Mouse (Mus musculus) lung, embryonic 14.5 days (tissue): Measurements from ENCODE around the gene Pik3r1. TPM values are rescaled to one million over a fixed set of nuclear protein-coding genes. Genes with fewer than 3 reads are reported as not detected.

Experiments
- ATAC-seq: fragments of 200-750 bp; cut with Nextera tagmentation; 2 replicates; pipeline ENCODE4 v1.8.0; 2017; ENCODE audit warnings: mild to moderate bottlenecking, moderate TSS enrichment, moderate library complexity; ENCODE audit not compliant: insufficient read depth
- DNase-seq: peaks from one replicate; pipeline ENCODE4 v3.0.0-alpha.2; 2015
- H3K27ac ChIP-seq: fragments of 300-500 bp; sonication (generic); 2 replicates; pipeline ENCODE4 v1.5.1; 2014; ENCODE audit warnings: low read depth, mild to moderate bottlenecking, moderate library complexity
- H3K27me3 ChIP-seq: fragments of 300-500 bp; sonication (generic); 2 replicates; pipeline ENCODE4 v1.6.1; 2014; ENCODE audit warnings: low read length, control low read depth; ENCODE audit not compliant: insufficient read depth
- H3K36me3 ChIP-seq: fragments of 300-500 bp; sonication (generic); 2 replicates; pipeline ENCODE4 v1.6.1; 2014; ENCODE audit warnings: control low read depth; ENCODE audit not compliant: insufficient read depth
- H3K4me1 ChIP-seq: fragments of 300-500 bp; sonication (generic); 2 replicates; pipeline ENCODE4 v1.6.1; 2014; ENCODE audit warnings: antibody characterized with exemption, control low read depth; ENCODE audit not compliant: insufficient read depth
- H3K4me2 ChIP-seq: fragments of 300-500 bp; sonication (generic); 2 replicates; pipeline ENCODE4 v1.6.1; 2014; ENCODE audit warnings: mild to moderate bottlenecking
- H3K4me3 ChIP-seq: fragments of 300-500 bp; sonication (generic); 2 replicates; pipeline ENCODE4 v1.5.1; 2014; ENCODE audit warnings: low read depth, low read length
- H3K9ac ChIP-seq: fragments of 300-500 bp; sonication (generic); 2 replicates; pipeline ENCODE4 v1.6.1; 2014
- H3K9me3 ChIP-seq: fragments of 300-500 bp; sonication (generic); 2 replicates; pipeline ENCODE4 v1.6.1; 2016; ENCODE audit warnings: low read depth, low read length, control low read depth
- CTCF ChIP-seq: IDR thresholded peaks from 2 replicates; pipeline ENCODE4 v1.5.1; 2016; ENCODE audit warnings: antibody characterized with exemption, low read depth
- WGBS: fragments of 180-500 bp; shearing (Covaris S2); extraction: QIAGEN DNeasy Blood & Tissue Kit; methylation state at CpG from one replicate; pipeline ENCODE4 v1.1.7; 2014; 5-methylcytosine and 5-hydroxymethylcytosine counted together
- polyA plus RNA-seq: library from polyadenylated mRNA; unstranded; fragments of >200 nt; fragmentation: Nextera tagmentation; extraction: Ambion mirVana; gene quantifications from 2 replicates; pipeline ENCODE4 v1.2.1, GENCODE M21; 2014

Pik3r1 gene
- polyA plus RNA-seq, 1 experiment from 2014 or later: 33.4 TPM

DNA sequence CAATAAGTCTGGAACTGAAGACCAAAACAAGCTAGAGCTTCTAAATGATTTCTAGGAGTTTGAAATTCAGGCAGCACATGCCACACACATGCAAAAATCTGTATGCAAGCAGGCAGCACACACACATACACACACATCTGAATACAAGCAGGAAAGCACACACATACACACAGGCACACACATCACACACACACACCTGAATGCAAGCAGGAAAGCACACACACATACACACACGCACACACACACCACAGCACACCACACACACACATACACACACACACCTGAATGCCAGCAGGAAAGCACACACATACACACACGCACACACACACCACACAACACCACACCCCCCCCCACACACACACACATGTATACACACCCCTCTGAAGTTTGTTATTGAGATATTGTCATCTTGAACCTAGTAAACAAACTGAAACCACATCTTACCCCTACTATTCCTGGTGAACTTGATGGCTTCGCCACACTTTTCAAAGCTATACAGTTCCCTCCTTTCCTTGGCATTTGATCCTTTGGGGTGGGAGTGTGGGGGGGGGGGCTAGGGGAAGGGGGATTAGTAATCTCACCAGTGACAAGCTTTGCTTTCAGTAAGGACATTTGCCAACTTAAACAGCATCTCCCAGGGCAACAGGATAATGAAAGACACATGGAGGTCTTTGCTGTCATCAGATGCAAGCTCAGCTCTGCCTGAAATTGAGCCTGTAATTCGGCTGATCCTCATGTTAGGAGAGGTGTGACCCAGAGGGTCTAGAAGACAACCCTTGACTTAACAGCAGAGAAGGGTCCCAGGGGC is 38.6 kb downstream of the Pik3r1 start:
- no peak overlapping the region for H3K9ac ChIP-seq
- WGBS: 72% methylated on average over 4 of the region's 4 CpGs
- peaks cover 22% of the 10 kb centered on the region for H3K4me1 ChIP-seq
- H3K9me3 ChIP-seq: no peaks in the 10 kb centered on the region
- H3K27ac ChIP-seq: 0 out of 2 replicates have a peak overlapping the region, but pooled peaks have one; percentile 30
- H3K27me3 ChIP-seq: no peaks in the 10 kb centered on the region
- H3K36me3 ChIP-seq: no peaks in the 10 kb centered on the region
- no peak overlapping the region for H3K4me2 ChIP-seq
- no peak for TF ChIP-seq CTCF
- DNase-seq (no peak), ATAC-seq (0 out of 2 replicates have a peak, but pooled peaks have one; percentile 25)
- no peak overlapping the region for H3K4me3 ChIP-seq

DNA sequence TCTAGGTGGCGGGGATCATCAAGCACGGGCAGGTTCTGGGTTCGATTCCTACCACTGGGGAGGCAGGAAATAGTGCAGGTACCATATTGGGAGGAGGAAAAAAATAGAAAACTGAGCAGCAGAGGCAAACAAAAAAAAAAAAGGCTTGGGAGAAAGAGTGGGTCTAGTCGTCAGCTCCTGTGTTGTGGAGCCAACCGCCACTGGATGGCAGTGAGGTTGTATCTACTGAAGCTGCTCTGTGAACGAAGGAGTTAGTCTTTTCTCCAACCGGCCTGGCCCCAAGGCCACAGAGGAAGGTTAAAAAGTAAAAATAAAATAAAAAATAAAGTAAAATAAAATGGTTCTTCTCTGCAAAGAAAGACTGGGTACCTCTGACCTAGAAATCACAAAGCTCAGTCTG is 39.2 kb downstream of the Pik3r1 start:
- Histone ChIP-seq H3K4me2 (no peak overlapping the region), H3K36me3 (no peaks in the 10 kb centered on the region), H3K9me3 (no peaks in the 10 kb centered on the region), H3K9ac (no peak overlapping the region), H3K4me1 (peaks cover 22% of the 10 kb centered on the region), H3K4me3 (no peak overlapping the region), H3K27me3 (no peaks in the 10 kb centered on the region), H3K27ac (no peak overlapping the region)
- TF ChIP-seq CTCF: peak; percentile 59
- WGBS: 61% methylated on average over 7 of the region's 7 CpGs
- DNase-seq (peak; percentile 74), ATAC-seq (no peak)

DNA sequence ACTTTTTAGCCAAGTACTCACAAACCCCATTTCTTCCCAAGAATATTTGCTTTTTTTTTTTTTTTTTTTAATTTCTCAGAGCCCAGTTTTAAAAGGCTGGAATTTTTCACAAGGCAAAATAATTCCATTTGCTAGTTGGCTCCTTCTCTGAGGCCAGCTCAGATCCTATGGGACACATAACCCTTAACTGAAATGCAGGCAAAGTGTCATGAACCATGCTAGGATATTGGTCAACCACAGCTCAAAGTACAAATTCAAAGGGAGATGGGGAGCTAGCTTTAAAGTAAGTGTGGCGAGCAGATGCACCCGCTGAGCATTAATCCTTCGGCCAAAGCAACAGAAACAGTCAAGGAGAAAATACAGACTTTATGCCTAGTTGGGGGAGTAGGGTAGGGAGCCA is 39.7 kb downstream of the Pik3r1 start:
- ATAC-seq (no peak), DNase-seq (no peak)
- Histone ChIP-seq H3K4me2 (no peak overlapping the region), H3K27me3 (no peaks in the 10 kb centered on the region), H3K4me3 (no peak overlapping the region), H3K4me1 (peaks cover 21% of the 10 kb centered on the region), H3K27ac (no peak overlapping the region), H3K36me3 (no peaks in the 10 kb centered on the region), H3K9ac (no peak overlapping the region), H3K9me3 (no peaks in the 10 kb centered on the region)
- no peak for TF ChIP-seq CTCF
- WGBS: 85% methylated on average over 3 of the region's 3 CpGs

DNA sequence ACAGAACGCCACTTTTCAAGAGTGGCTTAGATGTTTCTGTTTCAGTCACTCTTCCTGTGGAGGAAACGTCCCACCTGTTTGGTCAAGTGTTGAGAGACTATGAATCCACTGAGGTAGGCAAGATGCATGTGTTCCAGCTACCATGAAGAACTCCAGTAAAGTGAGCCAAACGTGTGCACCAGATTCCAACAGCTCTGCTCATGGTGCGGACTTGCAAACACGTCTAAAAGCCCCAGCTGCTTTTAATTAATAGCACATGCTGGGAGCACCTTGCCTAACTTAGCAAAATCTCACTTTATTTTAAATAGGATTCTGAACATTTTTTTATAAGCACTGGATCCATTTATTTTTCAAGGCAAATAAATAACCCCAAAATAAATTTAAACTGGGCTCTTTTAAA is 40.2 kb downstream of the Pik3r1 start:
- Histone ChIP-seq H3K9ac (no peak overlapping the region), H3K36me3 (no peaks in the 10 kb centered on the region), H3K4me2 (no peak overlapping the region), H3K9me3 (no peaks in the 10 kb centered on the region), H3K27me3 (no peaks in the 10 kb centered on the region), H3K27ac (no peak overlapping the region), H3K4me3 (no peak overlapping the region), H3K4me1 (peaks cover 16% of the 10 kb centered on the region)
- no peak for ATAC-seq
- no peak for DNase-seq
- WGBS: 62% methylated on average over 5 of the region's 5 CpGs
- no peak for TF ChIP-seq CTCF

DNA sequence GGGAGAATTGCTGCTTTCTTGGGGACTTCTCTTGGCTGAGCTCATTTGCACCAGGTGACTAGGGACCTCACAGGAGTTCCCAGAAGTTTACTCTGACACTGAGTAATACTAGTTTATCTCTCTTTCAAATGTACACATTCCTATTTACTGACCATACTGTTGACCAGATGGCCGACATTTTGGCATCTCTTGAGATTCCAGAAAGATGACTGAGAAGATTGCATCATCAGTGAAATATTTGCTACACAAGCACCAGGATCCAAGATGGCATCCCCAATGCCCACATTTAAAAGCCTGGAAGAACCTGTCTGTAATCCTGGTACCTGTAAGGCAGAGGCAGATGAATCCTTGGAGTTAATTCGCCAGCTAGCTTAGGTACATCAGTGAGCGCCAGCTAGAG is 41.1 kb downstream of the Pik3r1 start:
- WGBS: 79% methylated on average over 3 of the region's 3 CpGs
- no peak for ATAC-seq

DNA sequence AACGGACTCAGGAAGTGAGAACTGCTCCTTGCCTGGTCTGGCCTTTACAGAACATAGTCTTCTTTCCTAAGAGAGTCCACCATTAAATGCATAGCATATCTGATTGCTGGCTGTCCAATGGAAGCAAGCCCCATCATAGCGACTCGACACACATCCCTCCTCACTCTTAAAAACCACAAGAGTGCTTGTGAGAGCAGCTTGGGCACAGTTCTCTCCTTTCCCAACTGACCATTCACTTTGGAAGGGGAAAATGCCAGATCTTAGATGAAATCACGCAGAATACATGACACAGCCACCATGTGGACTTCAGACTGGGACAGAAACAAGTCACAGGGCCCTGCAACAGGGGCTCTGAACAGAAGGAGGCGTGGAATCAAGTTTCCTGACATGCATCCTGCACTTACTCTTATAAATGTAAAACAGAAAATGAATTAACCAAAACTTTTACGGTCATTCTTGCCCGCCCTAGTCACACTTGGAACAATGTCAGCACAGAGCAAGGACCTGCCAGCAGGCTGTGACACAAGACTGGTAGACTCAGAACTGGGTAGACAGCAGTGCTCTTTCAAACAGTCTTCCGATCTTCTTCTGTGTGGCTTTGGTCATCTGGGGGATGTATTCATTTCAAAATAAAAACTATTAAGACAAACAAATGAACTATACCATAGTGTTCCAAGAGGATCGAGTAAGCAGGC is 46.0 kb downstream of the Pik3r1 start:
- no peak overlapping the region for H3K4me3 ChIP-seq
- ATAC-seq (no peak), DNase-seq (no peak)
- 85% methylated on average over 9 of the region's 9 CpGs for WGBS
- H3K9ac ChIP-seq: no peak overlapping the region
- no peak overlapping the region for H3K4me2 ChIP-seq
- TF ChIP-seq CTCF: no peak
- peaks cover 10% of the 10 kb centered on the region for H3K4me1 ChIP-seq
- H3K27me3 ChIP-seq: no peaks in the 10 kb centered on the region
- H3K27ac ChIP-seq: no peak overlapping the region
- no peaks in the 10 kb centered on the region for H3K36me3 ChIP-seq
- H3K9me3 ChIP-seq: no peaks in the 10 kb centered on the region

More for the DNA sequence above, 41.1 kb downstream of the Pik3r1 start:
- Histone ChIP-seq H3K9ac (no peak overlapping the region), H3K4me3 (no peak overlapping the region), H3K36me3 (no peaks in the 10 kb centered on the region), H3K27ac (no peak overlapping the region), H3K27me3 (no peaks in the 10 kb centered on the region), H3K9me3 (no peaks in the 10 kb centered on the region), H3K4me2 (no peak overlapping the region), H3K4me1 (peaks cover 12% of the 10 kb centered on the region; the same call in 1 of the 2 replicates)
- no peak for DNase-seq
- no peak for TF ChIP-seq CTCF

DNA sequence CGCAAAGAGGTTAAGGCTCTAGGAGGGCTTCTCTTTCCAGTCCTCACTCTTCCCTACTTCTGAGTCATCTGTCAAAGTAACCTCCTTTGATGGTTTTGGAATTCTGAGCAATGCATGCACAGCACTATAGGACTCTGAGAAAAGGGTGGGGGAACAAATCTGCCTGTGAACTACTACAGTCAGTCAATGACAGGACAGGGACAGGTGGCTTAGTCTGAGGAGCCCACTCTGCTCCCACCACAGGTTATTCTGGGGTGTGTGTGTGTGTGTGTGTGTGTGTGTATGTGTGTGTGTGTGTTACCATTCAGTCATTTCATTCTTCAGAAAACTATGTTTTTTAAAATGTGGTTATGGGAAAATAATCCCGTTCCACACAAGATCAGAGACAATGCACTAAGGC is 46.9 kb downstream of the Pik3r1 start:
- Histone ChIP-seq H3K4me2 (no peak overlapping the region), H3K4me1 (peaks cover 10% of the 10 kb centered on the region), H3K9ac (no peak overlapping the region), H3K4me3 (no peak overlapping the region), H3K27me3 (no peaks in the 10 kb centered on the region), H3K9me3 (no peaks in the 10 kb centered on the region), H3K36me3 (no peaks in the 10 kb centered on the region), H3K27ac (no peak overlapping the region)
- ATAC-seq (no peak), DNase-seq (no peak)
- no peak for TF ChIP-seq CTCF
- WGBS: 89% methylated on average over 1 of the region's 2 CpGs
